Mouse (Mus musculus) midbrain, embryonic 13.5 days (tissue): ENCODE measurements at regions not wholly inside any gene's neighbourhood (a gene's known extent, or its start where the extent isn't known, plus 50 kb on each side); places are given as distances from the start of the nearest gene placed in this dataset.

Source experiments
- ATAC-seq: fragments of 200-750 bp; cut with Nextera tagmentation; 2 replicates; pipeline ENCODE4 v1.8.0; 2017; ENCODE audit warnings: mild to moderate bottlenecking, moderate TSS enrichment, moderate library complexity
- H3K27ac ChIP-seq: fragments of 300-500 bp; sonication (generic); 2 replicates; pipeline ENCODE4 v1.5.1; 2015; ENCODE audit warnings: inconsistent platforms, mild to moderate bottlenecking, moderate library complexity
- H3K27me3 ChIP-seq: fragments of 300-500 bp; sonication (generic); 2 replicates; pipeline ENCODE4 v1.6.1; 2015; ENCODE audit warnings: mild to moderate bottlenecking, inconsistent platforms
- H3K36me3 ChIP-seq: fragments of 300-500 bp; sonication (generic); 2 replicates; pipeline ENCODE4 v1.6.1; 2015; ENCODE audit warnings: mild to moderate bottlenecking, inconsistent platforms
- H3K4me1 ChIP-seq: fragments of 300-500 bp; sonication (generic); replicated peaks from 2 replicates; pipeline ENCODE4 v1.6.1; 2015; ENCODE audit warnings: inconsistent platforms
- H3K4me2 ChIP-seq: fragments of 300-500 bp; sonication (generic); replicated peaks from 2 replicates; pipeline ENCODE4 v1.6.1; 2015; ENCODE audit warnings: moderate library complexity, mild to moderate bottlenecking, inconsistent platforms
- H3K4me3 ChIP-seq: fragments of 300-500 bp; sonication (generic); replicated peaks from 2 replicates; pipeline ENCODE4 v1.5.1; 2015; ENCODE audit warnings: mild to moderate bottlenecking, inconsistent platforms
- H3K9ac ChIP-seq: fragments of 300-500 bp; sonication (generic); replicated peaks from 2 replicates; pipeline ENCODE4 v1.6.1; 2015; ENCODE audit warnings: mild to moderate bottlenecking, inconsistent platforms
- H3K9me3 ChIP-seq: fragments of 300-500 bp; sonication (generic); 2 replicates; pipeline ENCODE4 v1.6.1; 2016; ENCODE audit warnings: mild to moderate bottlenecking, inconsistent platforms
- WGBS: fragments of 180-500 bp; shearing (Covaris S2); methylation state at CpG from one replicate; pipeline ENCODE4 v1.1.7; 2015; 5-methylcytosine and 5-hydroxymethylcytosine counted together

GRCm38 (mm10) chr6:147799009-147799727 is 247.9 kb upstream of the Far2 start:
- Histone ChIP-seq H3K9ac (no peak overlapping the region), H3K36me3 (no peaks in the 10 kb centered on the region), H3K4me1 (no peaks in the 10 kb centered on the region), H3K27ac (no peak overlapping the region), H3K4me3 (no peak overlapping the region), H3K4me2 (no peak overlapping the region), H3K9me3 (no peaks in the 10 kb centered on the region), H3K27me3 (no peaks in the 10 kb centered on the region)
- WGBS, result 87% methylated on average over 9 of the region's 9 CpGs
- ATAC-seq, result no peak

- H3K27me3 ChIP-seq, result no peaks in the 10 kb centered on the region
- no peak overlapping the region for H3K9ac ChIP-seq
- H3K36me3 ChIP-seq, result no peaks in the 10 kb centered on the region
- no peak overlapping the region for H3K4me2 ChIP-seq
- no peak overlapping the region for H3K27ac ChIP-seq
- 91% methylated on average over 6 of the region's 6 CpGs for WGBS
- no peak for ATAC-seq
- H3K4me3 ChIP-seq, result no peak overlapping the region
- H3K9me3 ChIP-seq, result no peaks in the 10 kb centered on the region
- H3K4me1 ChIP-seq, result no peaks in the 10 kb centered on the region
Observed at GRCm38 (mm10) chr6:147799861-147800260, 247.2 kb upstream of the Far2 start.

GRCm38 (mm10) chr6:147800846-147801245 is 246.2 kb upstream of the Far2 start:
- no peaks in the 10 kb centered on the region for H3K36me3 ChIP-seq
- H3K9me3 ChIP-seq, result no peaks in the 10 kb centered on the region
- H3K4me2 ChIP-seq, result no peak overlapping the region
- no peak overlapping the region for H3K9ac ChIP-seq
- no peak overlapping the region for H3K27ac ChIP-seq
- 92% methylated on average over 5 of the region's 5 CpGs for WGBS
- no peaks in the 10 kb centered on the region for H3K27me3 ChIP-seq
- no peak overlapping the region for H3K4me3 ChIP-seq
- no peaks in the 10 kb centered on the region for H3K4me1 ChIP-seq
- ATAC-seq, result no peak

- no peak overlapping the region for H3K9ac ChIP-seq
- H3K27ac ChIP-seq, result no peak overlapping the region
- H3K27me3 ChIP-seq, result no peaks in the 10 kb centered on the region
- no peak overlapping the region for H3K4me2 ChIP-seq
- 92% methylated on average over 2 of the region's 2 CpGs for WGBS
- H3K4me1 ChIP-seq, result no peaks in the 10 kb centered on the region
- H3K9me3 ChIP-seq, result no peaks in the 10 kb centered on the region
- no peak for ATAC-seq
- no peak overlapping the region for H3K4me3 ChIP-seq
- H3K36me3 ChIP-seq, result no peaks in the 10 kb centered on the region
Observed at GRCm38 (mm10) chr6:147803893-147804292, 243.2 kb upstream of the Far2 start.

DNA sequence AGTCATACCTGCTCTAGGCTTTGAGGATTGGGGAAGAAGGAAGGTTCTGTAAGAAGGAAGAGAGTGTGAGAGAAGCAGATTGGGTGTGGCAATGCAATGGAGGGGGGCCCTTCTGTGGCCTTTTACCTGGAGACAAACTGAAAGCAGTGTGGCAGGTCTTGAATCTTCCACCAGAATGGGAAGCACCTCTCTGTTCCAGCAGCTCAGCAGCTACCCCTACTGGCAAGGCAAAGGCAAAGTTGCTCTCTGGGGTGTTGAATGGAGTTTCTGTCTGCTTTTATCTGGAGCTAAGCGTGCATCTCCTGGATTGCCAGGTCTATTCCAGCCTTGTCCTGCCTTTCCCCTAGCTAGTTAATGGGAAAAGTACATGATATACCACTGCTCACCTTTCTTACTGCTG is 236.3 kb upstream of the Far2 start:
- no peaks in the 10 kb centered on the region for H3K9me3 ChIP-seq
- WGBS, result 28% methylated on average over 1 of the region's 1 CpGs

DNA sequence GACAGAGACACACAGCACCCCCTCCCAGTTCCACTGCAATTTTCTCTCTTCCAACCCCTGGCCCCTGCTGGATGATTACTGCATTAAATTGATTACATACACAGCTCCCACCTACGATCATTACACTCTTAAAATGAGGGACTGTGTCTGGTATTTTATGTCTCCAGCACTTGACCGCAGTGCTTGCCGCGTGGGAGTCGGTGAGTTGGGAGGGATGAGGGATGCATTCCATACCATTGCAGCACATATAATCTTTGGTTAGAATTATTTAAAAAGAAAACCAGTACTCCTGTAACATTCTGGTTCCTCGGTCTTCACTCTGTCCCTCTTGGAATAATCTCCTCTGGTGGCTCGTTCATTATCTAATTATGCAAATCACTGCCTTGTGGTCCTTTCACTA is 230.2 kb upstream of the Far2 start:
- Histone ChIP-seq H3K27me3 (no peaks in the 10 kb centered on the region), H3K4me1 (no peaks in the 10 kb centered on the region; the same call in 1 of the 2 replicates), H3K27ac (no peak overlapping the region), H3K4me3 (no peak overlapping the region), H3K36me3 (no peaks in the 10 kb centered on the region), H3K9ac (no peak overlapping the region), H3K4me2 (no peak overlapping the region), H3K9me3 (no peaks in the 10 kb centered on the region)
- peak; percentile 14; the same call in 1 of the 2 replicates for ATAC-seq
- WGBS, result 71% methylated on average over 7 of the region's 7 CpGs

More for the DNA sequence above, 236.3 kb upstream of the Far2 start:
- no peak overlapping the region for H3K4me2 ChIP-seq
- H3K4me3 ChIP-seq, result no peak overlapping the region
- no peak overlapping the region for H3K9ac ChIP-seq
- no peak overlapping the region for H3K27ac ChIP-seq
- no peaks in the 10 kb centered on the region for H3K36me3 ChIP-seq
- H3K4me1 ChIP-seq, result no peaks in the 10 kb centered on the region
- ATAC-seq, result no peak
- no peaks in the 10 kb centered on the region for H3K27me3 ChIP-seq

- no peak overlapping the region for H3K4me2 ChIP-seq
- ATAC-seq, result peak; percentile 30; the same call in 1 of the 2 replicates
- H3K9me3 ChIP-seq, result no peaks in the 10 kb centered on the region
- H3K36me3 ChIP-seq, result no peaks in the 10 kb centered on the region
- H3K27me3 ChIP-seq, result no peaks in the 10 kb centered on the region
- H3K4me3 ChIP-seq, result no peak overlapping the region
- no peaks in the 10 kb centered on the region; the same call in 1 of the 2 replicates for H3K4me1 ChIP-seq
- H3K27ac ChIP-seq, result no peak overlapping the region
- H3K9ac ChIP-seq, result no peak overlapping the region
Observed at GRCm38 (mm10) chr6:147817262-147817661, 229.8 kb upstream of the Far2 start.

DNA sequence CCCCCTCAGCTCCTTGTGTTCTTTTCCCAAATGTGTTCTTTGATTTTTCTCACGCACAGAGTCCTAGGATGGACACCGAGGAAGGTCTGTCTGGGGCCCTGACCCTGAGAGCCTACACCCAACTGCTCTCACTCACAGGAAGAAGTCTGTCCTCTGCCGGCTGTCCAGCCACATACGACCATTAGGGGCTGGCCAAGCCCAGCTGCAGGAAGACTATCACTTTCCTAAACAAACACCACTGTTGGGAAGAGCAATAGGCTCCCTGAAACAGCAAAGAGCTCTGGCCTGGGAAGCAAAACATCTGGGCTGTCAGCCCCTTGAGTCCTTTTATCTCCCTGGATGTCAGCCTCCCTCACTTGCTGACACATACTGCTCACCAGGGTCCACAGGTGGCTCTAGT is 224.8 kb upstream of the Far2 start:
- Histone ChIP-seq H3K9ac (no peak overlapping the region), H3K4me2 (no peak overlapping the region), H3K4me3 (no peak overlapping the region), H3K4me1 (no peaks in the 10 kb centered on the region), H3K27ac (no peak overlapping the region), H3K9me3 (no peaks in the 10 kb centered on the region), H3K36me3 (no peaks in the 10 kb centered on the region), H3K27me3 (no peaks in the 10 kb centered on the region)
- ATAC-seq, result no peak
- 67% methylated on average over 4 of the region's 4 CpGs for WGBS

- no peak overlapping the region for H3K27ac ChIP-seq
- ATAC-seq, result no peak
- H3K9ac ChIP-seq, result no peak overlapping the region
- no peaks in the 10 kb centered on the region for H3K9me3 ChIP-seq
- no peaks in the 10 kb centered on the region for H3K4me1 ChIP-seq
- WGBS, result 65% methylated on average over 3 of the region's 3 CpGs
- no peak overlapping the region for H3K4me2 ChIP-seq
- no peaks in the 10 kb centered on the region for H3K36me3 ChIP-seq
- H3K27me3 ChIP-seq, result no peaks in the 10 kb centered on the region
- H3K4me3 ChIP-seq, result no peak overlapping the region
Observed at GRCm38 (mm10) chr6:147832521-147832920, 214.5 kb upstream of the Far2 start.

GRCm38 (mm10) chr6:147833501-147833900 is 213.6 kb upstream of the Far2 start:
- no peak for ATAC-seq
- Histone ChIP-seq H3K9ac (no peak overlapping the region), H3K4me1 (no peaks in the 10 kb centered on the region), H3K27me3 (no peaks in the 10 kb centered on the region), H3K27ac (no peak overlapping the region), H3K4me3 (no peak overlapping the region), H3K36me3 (no peaks in the 10 kb centered on the region), H3K9me3 (no peaks in the 10 kb centered on the region), H3K4me2 (no peak overlapping the region)
- 80% methylated on average over 3 of the region's 3 CpGs for WGBS

GRCm38 (mm10) chr6:147838846-147839245 is 208.2 kb upstream of the Far2 start:
- H3K36me3 ChIP-seq, result no peaks in the 10 kb centered on the region
- H3K9ac ChIP-seq, result no peak overlapping the region
- H3K27ac ChIP-seq, result no peak overlapping the region
- WGBS, result 79% methylated on average over 5 of the region's 5 CpGs
- no peaks in the 10 kb centered on the region for H3K4me1 ChIP-seq
- no peaks in the 10 kb centered on the region for H3K27me3 ChIP-seq
- no peak overlapping the region for H3K4me2 ChIP-seq
- H3K9me3 ChIP-seq, result no peaks in the 10 kb centered on the region
- ATAC-seq, result no peak
- H3K4me3 ChIP-seq, result no peak overlapping the region

DNA sequence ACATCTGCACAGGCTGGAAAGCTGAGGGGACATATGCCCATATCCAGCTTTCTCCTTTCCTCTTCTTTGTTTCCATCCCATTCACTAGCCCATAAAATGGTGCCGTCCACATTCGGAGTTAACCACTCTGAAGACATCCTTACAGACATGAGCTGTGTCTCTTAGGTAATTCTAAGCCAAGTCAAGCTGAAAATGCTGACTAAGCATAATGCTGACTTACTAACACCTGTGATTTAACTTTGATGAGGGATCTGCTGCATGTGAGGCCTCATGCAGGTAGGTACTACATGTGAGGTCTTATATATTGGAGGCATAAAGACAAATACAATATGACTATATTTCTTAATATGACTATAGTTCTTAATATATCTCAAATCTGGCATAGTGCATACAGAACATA is 197.1 kb upstream of the Far2 start:
- no peak overlapping the region for H3K4me2 ChIP-seq
- no peak for ATAC-seq
- no peak overlapping the region for H3K27ac ChIP-seq
- H3K4me1 ChIP-seq, result no peaks in the 10 kb centered on the region
- WGBS, result 87% methylated on average over 2 of the region's 2 CpGs
- H3K36me3 ChIP-seq, result no peaks in the 10 kb centered on the region
- no peak overlapping the region for H3K9ac ChIP-seq
- no peaks in the 10 kb centered on the region for H3K27me3 ChIP-seq
- H3K9me3 ChIP-seq, result no peaks in the 10 kb centered on the region
- no peak overlapping the region for H3K4me3 ChIP-seq

GRCm38 (mm10) chr6:147861116-147861515 is 185.9 kb upstream of the Far2 start:
- Histone ChIP-seq H3K4me1 (no peaks in the 10 kb centered on the region), H3K27me3 (no peaks in the 10 kb centered on the region), H3K9me3 (no peaks in the 10 kb centered on the region), H3K4me3 (no peak overlapping the region), H3K9ac (no peak overlapping the region), H3K27ac (no peak overlapping the region), H3K36me3 (no peaks in the 10 kb centered on the region), H3K4me2 (no peak overlapping the region)
- 56% methylated on average over 2 of the region's 2 CpGs for WGBS
- ATAC-seq, result no peak
